Mouse (Mus musculus): ENCODE results near the gene Pex16. TPM values are rescaled to one million over a fixed set of nuclear protein-coding genes. Genes with fewer than 3 reads are reported as not detected.
A peak's percentile ranks its signal among the peaks of the same experiment; 100 is the strongest.
"Not testable (repeated sequence)": the region's sequence is repeated elsewhere in the genome, so short reads cannot be mapped to it uniquely, and the experiment has no call there.

Gene Pex16
- polyA plus RNA-seq, 1 experiment from 2014 or later: 22.8 TPM

- no peaks in the 10 kb centered on the region for H3K9me3 ChIP-seq
- peak overlapping the region; percentile 69 for H3K4me2 ChIP-seq
- H3K27ac ChIP-seq: peak overlapping the region; percentile 91
- H3K36me3 ChIP-seq (replicated peaks): peaks cover 3% of the 10 kb centered on the region
- 4% methylated on average over 26 of the region's 26 CpGs for WGBS
- peaks cover 60% of the 10 kb centered on the region for H3K4me1 ChIP-seq
- H3K4me3 ChIP-seq (replicated peaks): peak overlapping the region; percentile 37
- no peak for ATAC-seq (ENCODE audit: low FRiP score)
- peak overlapping the region; percentile 63 for H3K9ac ChIP-seq
- 0 out of 2 replicates have a peak, but pooled peaks cover 10% of the 10 kb centered on the region for H3K27me3 ChIP-seq
These were observed 18.1 kb downstream of the Pex16 start for GRCm38 (mm10) chr2:92392318-92393264.

GRCm38 (mm10) chr2:92395535-92395934 is 21.1 kb downstream of the Pex16 start:
- no peaks in the 10 kb centered on the region for H3K9me3 ChIP-seq
- 86% methylated on average over 3 of the region's 3 CpGs for WGBS

GRCm38 (mm10) chr2:92397436-92397835 is 23.0 kb downstream of the Pex16 start:
- H3K27me3 ChIP-seq: 0 out of 2 replicates have a peak, but pooled peaks cover 10% of the 10 kb centered on the region
- H3K9ac ChIP-seq: no peak overlapping the region
- H3K4me3 ChIP-seq (replicated peaks): no peak overlapping the region
- peaks cover 45% of the 10 kb centered on the region for H3K4me1 ChIP-seq
- ATAC-seq (ENCODE audit: low FRiP score): no peak
- H3K9me3 ChIP-seq: no peaks in the 10 kb centered on the region
- H3K4me2 ChIP-seq: no peak overlapping the region
- 89% methylated on average over 1 of the region's 1 CpGs for WGBS
- H3K36me3 ChIP-seq (replicated peaks): no peaks in the 10 kb centered on the region
- H3K27ac ChIP-seq: 0 out of 2 replicates have a peak overlapping the region, but pooled peaks have one; percentile 25

More at GRCm38 (mm10) chr2:92395535-92395934, 21.1 kb downstream of the Pex16 start:
- H3K36me3 ChIP-seq (replicated peaks): no peaks in the 10 kb centered on the region
- H3K9ac ChIP-seq: no peak overlapping the region
- no peak for ATAC-seq (ENCODE audit: low FRiP score)
- H3K27me3 ChIP-seq: 0 out of 2 replicates have a peak, but pooled peaks cover 10% of the 10 kb centered on the region
- no peak overlapping the region for H3K4me2 ChIP-seq
- H3K4me3 ChIP-seq (replicated peaks): no peak overlapping the region
- H3K27ac ChIP-seq: no peak overlapping the region
- peaks cover 58% of the 10 kb centered on the region for H3K4me1 ChIP-seq

GRCm38 (mm10) chr2:92399877-92400276 is 25.4 kb downstream of the Pex16 start:
- not testable (repeated sequence) for ATAC-seq (ENCODE audit: low FRiP score); H3K9ac ChIP-seq; H3K27ac ChIP-seq; H3K27me3 ChIP-seq; H3K9me3 ChIP-seq
- peak overlapping the region; percentile 81 for H3K4me3 ChIP-seq (replicated peaks)
- 44% methylated on average over 3 of the region's 4 CpGs for WGBS
- H3K36me3 ChIP-seq (replicated peaks): peaks cover 13% of the 10 kb centered on the region
- peaks cover 38% of the 10 kb centered on the region for H3K4me1 ChIP-seq
- H3K4me2 ChIP-seq: peak overlapping the region; percentile 92

GRCm38 (mm10) chr2:92400682-92401081 is 26.2 kb downstream of the Pex16 start:
- H3K9ac ChIP-seq: peak overlapping the region; percentile 89
- ATAC-seq (ENCODE audit: low FRiP score): peak; percentile 37; the same call in 1 of the 2 replicates
- peaks cover 40% of the 10 kb centered on the region for H3K4me1 ChIP-seq

GRCm38 (mm10) chr2:92401091-92401561 is 26.6 kb downstream of the Pex16 start, which contains the start of gene Mapk8ip1:
TSS of gene Mapk8ip1 (minus strand) at chr2:92401263.
- Histone ChIP-seq H3K4me3 (replicated peaks) (peak within 1 kb of the TSS; percentile 81), H3K9ac (peak within 1 kb of the TSS; percentile 89), H3K4me2 (peak within 1 kb of the TSS; percentile 92), H3K27me3 (no peaks in the 10 kb centered on the region), H3K36me3 (replicated peaks) (peaks cover 26% of the 10 kb centered on the region), H3K4me1 (peaks cover 45% of the 10 kb centered on the region), H3K9me3 (no peaks in the 10 kb centered on the region), H3K27ac (peak within 1 kb of the TSS; percentile 50; the same call in 1 of the 2 replicates)
- ATAC-seq (ENCODE audit: low FRiP score): peak; percentile 71
- WGBS: 3% methylated on average over 29 of the region's 59 CpGs

More at GRCm38 (mm10) chr2:92400682-92401081, 26.2 kb downstream of the Pex16 start:
- Histone ChIP-seq H3K27ac (peak overlapping the region; percentile 50; the same call in 1 of the 2 replicates), H3K4me2 (peak overlapping the region; percentile 92), H3K9me3 (no peaks in the 10 kb centered on the region), H3K27me3 (no peaks in the 10 kb centered on the region), H3K36me3 (replicated peaks) (peaks cover 21% of the 10 kb centered on the region), H3K4me3 (replicated peaks) (peak overlapping the region; percentile 81)
- 1% methylated on average over 22 of the region's 22 CpGs for WGBS

GRCm38 (mm10) chr2:92402591-92403326 is 28.3 kb downstream of the Pex16 start:
- Histone ChIP-seq H3K9me3 (no peaks in the 10 kb centered on the region), H3K27ac (no peak overlapping the region), H3K4me3 (replicated peaks) (no peak overlapping the region), H3K9ac (no peak overlapping the region), H3K27me3 (no peaks in the 10 kb centered on the region), H3K36me3 (replicated peaks) (peaks cover 32% of the 10 kb centered on the region), H3K4me2 (no peak overlapping the region), H3K4me1 (peaks cover 39% of the 10 kb centered on the region)
- 82% methylated on average over 4 of the region's 4 CpGs for WGBS
- no peak for ATAC-seq (ENCODE audit: low FRiP score)

DNA sequence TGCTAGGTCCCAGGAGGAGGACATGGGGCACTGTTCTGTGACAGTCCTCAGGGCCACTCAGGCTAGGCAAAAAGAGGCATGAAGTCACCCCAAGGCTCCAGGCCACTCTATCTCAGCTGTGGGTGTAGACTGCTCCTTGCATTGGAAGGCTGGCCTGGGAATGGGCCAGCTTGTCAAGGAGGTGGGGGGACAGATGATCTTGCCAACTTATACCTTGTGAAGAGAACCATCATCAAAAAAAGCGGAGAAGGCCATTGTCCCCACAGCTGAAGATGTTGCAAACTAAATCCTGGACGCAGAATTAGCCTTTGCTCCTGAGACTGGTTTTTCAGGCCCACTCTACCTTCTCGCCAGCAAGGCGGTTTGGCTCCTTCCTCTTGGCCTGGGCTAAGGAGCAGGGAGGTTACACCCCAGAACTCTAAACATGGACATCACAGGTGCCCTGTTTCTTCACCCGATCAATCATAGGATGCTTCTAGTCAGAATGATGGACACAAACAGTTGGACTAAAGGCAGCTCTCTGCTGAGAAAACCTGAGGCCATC is 29.4 kb downstream of the Pex16 start:
- ATAC-seq (ENCODE audit: low FRiP score): no peak
- no peak overlapping the region for H3K4me3 ChIP-seq (replicated peaks)
- H3K4me1 ChIP-seq: peaks cover 33% of the 10 kb centered on the region
- H3K36me3 ChIP-seq (replicated peaks): peaks cover 43% of the 10 kb centered on the region
- no peaks in the 10 kb centered on the region for H3K27me3 ChIP-seq
- WGBS: 92% methylated on average over 5 of the region's 5 CpGs
- no peaks in the 10 kb centered on the region for H3K9me3 ChIP-seq
- no peak overlapping the region for H3K4me2 ChIP-seq
- H3K9ac ChIP-seq: no peak overlapping the region
- H3K27ac ChIP-seq: no peak overlapping the region

DNA sequence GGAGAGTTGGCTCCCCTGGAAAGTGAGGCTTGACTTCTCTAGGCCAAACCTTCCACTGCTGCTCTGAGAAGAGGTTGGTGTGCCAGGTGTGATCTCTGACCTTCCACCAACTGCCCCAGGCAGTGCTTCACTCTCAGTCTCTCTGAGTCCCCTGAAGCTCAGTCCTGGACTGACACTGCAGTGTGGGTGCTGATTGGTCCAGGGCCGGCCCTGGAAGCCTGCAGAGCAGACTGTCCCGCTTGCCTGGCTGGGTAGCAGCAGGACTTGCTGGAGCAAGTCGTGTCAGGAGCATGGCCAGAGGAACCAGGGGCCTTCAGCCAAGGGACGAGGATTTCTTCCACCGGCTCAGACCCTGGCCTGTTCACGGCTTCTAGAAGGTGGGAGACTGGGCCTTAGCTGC is 30.3 kb downstream of the Pex16 start:
- no peak overlapping the region for H3K4me2 ChIP-seq
- 90% methylated on average over 6 of the region's 6 CpGs for WGBS
- H3K4me1 ChIP-seq: peaks cover 27% of the 10 kb centered on the region
- H3K36me3 ChIP-seq (replicated peaks): peaks cover 52% of the 10 kb centered on the region
- H3K9me3 ChIP-seq: no peaks in the 10 kb centered on the region
- H3K9ac ChIP-seq: no peak overlapping the region
- H3K27me3 ChIP-seq: no peaks in the 10 kb centered on the region
- no peak overlapping the region for H3K27ac ChIP-seq
- no peak for ATAC-seq (ENCODE audit: low FRiP score)
- no peak overlapping the region for H3K4me3 ChIP-seq (replicated peaks)

GRCm38 (mm10) chr2:92405687-92406086 is 31.2 kb downstream of the Pex16 start:
- H3K27ac ChIP-seq: 0 out of 2 replicates have a peak overlapping the region, but pooled peaks have one; percentile 27
- no peak for ATAC-seq (ENCODE audit: low FRiP score)
- peaks cover 19% of the 10 kb centered on the region for H3K4me1 ChIP-seq
- no peaks in the 10 kb centered on the region for H3K9me3 ChIP-seq
- WGBS: 91% methylated on average over 7 of the region's 7 CpGs
- H3K36me3 ChIP-seq (replicated peaks): peaks cover 61% of the 10 kb centered on the region
- no peak overlapping the region for H3K9ac ChIP-seq
- H3K27me3 ChIP-seq: no peaks in the 10 kb centered on the region
- no peak overlapping the region for H3K4me3 ChIP-seq (replicated peaks)
- H3K4me2 ChIP-seq: no peak overlapping the region

DNA sequence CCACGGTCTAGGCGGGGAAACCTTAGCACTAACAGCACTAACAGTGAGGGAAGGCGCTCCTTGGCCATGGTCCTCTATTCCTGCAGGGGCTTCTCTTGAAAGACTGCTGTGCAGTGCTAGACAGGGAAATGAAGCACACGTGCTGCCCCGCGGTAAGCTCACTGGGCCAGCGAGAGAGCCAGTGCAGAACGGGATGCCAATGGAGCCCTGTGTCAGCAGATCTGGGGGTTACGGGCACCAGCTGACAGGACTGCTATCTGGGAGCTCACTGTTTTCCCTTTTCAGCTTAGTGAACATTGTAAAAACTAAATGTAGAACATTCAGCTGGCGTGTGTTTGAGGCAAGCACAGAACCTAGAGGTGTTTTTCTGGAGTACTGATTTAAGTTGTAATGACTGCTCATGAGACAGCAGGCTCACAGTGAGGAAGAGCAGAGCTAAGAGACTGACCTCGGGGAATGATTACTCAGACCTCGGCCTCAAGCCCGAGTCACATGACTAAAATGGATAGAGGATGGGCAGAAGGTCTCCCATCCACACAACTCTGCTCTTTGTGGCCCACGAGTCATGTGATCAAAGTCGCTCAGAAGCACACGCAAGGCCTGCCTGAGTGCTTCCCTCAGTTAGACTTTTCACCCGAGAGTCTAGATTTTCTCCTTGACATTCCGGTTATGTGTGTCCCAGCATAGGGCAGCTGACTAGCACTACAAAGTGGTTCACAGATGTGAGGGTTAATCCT is 34.0 kb downstream of the Pex16 start:
- peaks cover 89% of the 10 kb centered on the region for H3K36me3 ChIP-seq (replicated peaks)

More for the DNA sequence above, 34.0 kb downstream of the Pex16 start:
- Histone ChIP-seq H3K27me3 (no peaks in the 10 kb centered on the region), H3K9ac (no peak overlapping the region), H3K4me2 (no peak overlapping the region), H3K9me3 (no peaks in the 10 kb centered on the region), H3K27ac (no peak overlapping the region), H3K4me1 (peaks cover 9% of the 10 kb centered on the region), H3K4me3 (replicated peaks) (no peak overlapping the region)
- no peak for ATAC-seq (ENCODE audit: low FRiP score)
- 91% methylated on average over 18 of the region's 18 CpGs for WGBS
